Mouse (Mus musculus) olfactory bulb, adult 2 months (tissue): Measurements from ENCODE around the gene Dach1.

Experiments
- CTCF ChIP-seq: fragments of 200-500 bp; IDR thresholded peaks from 2 replicates; pipeline ENCODE4 v1.5.1; 2012; ENCODE audit warnings: low read depth, mild to moderate bottlenecking, low read length, moderate library complexity; ENCODE audit not compliant: insufficient read depth
- POLR2A ChIP-seq: fragments of 200-500 bp; IDR thresholded peaks from 2 replicates; pipeline ENCODE4 v1.6.1; 2012; ENCODE audit warnings: mild to moderate bottlenecking, low read depth, low read length, moderate library complexity; ENCODE audit not compliant: insufficient read depth

GRCm38 (mm10) chr14:98008501-98008900 is 161.1 kb downstream of the Dach1 start:
- no peak for TF ChIP-seq POLR2A
- no peak for TF ChIP-seq CTCF
